Mouse (Mus musculus) thymus, postnatal 0 days (tissue): ENCODE data around the gene Pttg1ip. TPM values are rescaled to one million over a fixed set of nuclear protein-coding genes. Genes with fewer than 3 reads are reported as not detected.
A peak's percentile ranks its signal among the peaks of the same experiment; 100 is the strongest.

ENCODE experiments used
- DNase-seq: peaks from one replicate; pipeline ENCODE4 v3.0.0-alpha.2; 2015; ENCODE audit warnings: low spot score
- polyA plus RNA-seq: library from polyadenylated mRNA; unstranded; fragments of >200 nt; fragmentation: Nextera tagmentation; extraction: Ambion mirVana; gene quantifications from 2 replicates; pipeline ENCODE4 v1.2.1, GENCODE M21; 2015

Gene Pttg1ip
- polyA plus RNA-seq, 1 experiment from 2014 or later = 79.8 TPM

- DNase-seq = no peak
Observed at GRCm38 (mm10) chr10:77569481-77569880, 12.0 kb upstream of the Pttg1ip start.

DNA sequence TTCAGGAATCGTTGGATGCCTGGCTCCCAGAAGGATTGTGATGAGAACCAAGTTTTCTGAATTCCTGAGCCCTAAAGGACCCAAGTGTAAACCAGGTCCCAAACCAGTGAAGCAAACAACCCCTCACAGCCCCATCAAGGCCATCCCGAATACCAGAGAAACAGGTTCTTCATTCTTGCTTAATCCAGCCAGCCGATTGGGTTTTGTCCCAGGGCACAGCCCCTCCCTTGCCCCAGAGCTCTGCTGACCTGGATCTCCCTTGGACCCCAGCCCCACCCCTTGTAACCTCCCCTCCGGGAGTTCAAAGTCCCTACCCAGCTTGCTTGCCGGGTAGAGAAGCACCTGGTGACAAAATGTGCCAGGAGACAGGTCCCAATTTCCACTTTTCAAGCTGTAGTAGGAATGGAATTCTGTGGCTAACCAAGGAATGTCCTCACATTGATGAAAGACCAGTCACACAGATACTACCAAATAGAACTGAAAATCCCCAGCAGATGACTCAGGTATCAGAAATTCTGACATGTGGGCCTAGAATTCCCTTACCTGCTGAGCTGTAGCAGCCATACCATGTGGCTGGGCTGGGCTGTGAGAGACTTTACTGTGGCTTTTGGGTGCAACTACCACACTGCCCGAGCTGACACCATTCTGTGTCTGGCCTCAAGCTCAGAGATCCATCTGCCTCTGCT is 11.4 kb upstream of the Pttg1ip start:
- DNase-seq = no peak

- no peak for DNase-seq
Observed at GRCm38 (mm10) chr10:77572225-77572624, 9.3 kb upstream of the Pttg1ip start.

DNA sequence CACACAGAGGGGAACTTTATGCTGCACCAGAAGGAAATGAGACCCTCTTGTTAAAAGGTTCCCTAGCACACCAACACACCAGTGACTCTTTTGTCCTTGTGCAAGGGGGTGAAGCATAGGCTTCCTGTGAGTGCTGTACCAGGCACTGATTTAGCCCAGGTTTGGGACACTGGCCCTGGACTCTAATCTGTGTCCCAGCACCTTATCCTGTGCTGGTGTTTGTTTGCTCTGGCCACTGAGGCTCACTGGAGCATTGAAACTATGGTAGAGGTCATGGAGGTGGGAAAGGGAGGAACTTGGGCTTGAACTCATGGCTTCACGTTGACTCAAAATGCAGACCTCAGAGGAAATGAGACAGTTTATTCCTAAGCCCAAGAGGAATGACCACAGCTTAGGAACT is 8.4 kb upstream of the Pttg1ip start:
- DNase-seq = no peak

DNA sequence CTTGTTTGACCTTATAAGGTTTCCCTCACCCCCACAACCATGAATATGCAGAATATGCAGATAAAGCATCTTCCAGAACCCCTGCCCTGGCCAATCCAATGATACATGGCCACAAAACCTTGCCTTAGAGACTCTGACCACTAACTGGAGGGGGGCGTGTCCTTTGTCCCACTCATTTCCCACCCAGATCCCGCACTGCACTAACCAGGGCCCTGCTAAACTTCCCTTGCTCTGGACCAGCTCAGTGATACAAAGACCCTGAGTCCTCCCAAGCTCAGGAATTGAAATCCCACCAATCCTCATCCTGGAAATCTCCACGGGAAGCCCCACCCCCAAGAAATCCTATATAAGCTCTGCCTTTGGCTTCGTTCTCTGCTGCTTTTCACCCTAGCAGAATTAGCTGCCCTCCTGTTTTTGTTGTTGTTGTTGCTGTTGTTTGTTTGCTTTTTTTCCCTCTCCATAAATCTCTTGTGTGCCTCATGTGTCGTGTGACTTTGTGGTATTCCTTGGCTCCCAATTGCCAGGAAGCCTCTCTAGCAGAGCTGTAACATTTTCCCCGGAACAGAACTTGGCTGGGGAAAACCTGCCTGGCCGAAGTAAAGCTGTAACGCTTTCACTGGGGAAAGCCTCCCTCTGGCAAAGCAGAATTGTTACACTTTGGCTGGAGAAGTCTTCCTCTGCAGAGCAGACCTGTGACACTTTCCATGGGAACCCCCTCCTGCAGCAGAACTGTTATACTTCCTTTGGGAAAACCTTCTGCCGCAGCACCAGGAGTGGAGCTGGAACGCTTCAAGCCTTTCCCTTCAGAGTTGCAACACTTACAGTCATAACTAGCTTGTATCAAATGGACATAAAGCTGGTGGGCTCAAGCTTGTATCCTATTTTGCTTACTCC is 1.2 kb upstream of the Pttg1ip start:
- no peak for DNase-seq

- no peak for DNase-seq
Observed at GRCm38 (mm10) chr10:77581023-77581407, 505 bp upstream of the Pttg1ip start.

- DNase-seq = no peak
Observed at GRCm38 (mm10) chr10:77582285-77582618, 732 bp downstream of the Pttg1ip start.

GRCm38 (mm10) chr10:77583795-77584422 is 2.4 kb downstream of the Pttg1ip start:
- DNase-seq = no peak

GRCm38 (mm10) chr10:77586637-77587036 is 5.1 kb downstream of the Pttg1ip start:
- DNase-seq = no peak

DNA sequence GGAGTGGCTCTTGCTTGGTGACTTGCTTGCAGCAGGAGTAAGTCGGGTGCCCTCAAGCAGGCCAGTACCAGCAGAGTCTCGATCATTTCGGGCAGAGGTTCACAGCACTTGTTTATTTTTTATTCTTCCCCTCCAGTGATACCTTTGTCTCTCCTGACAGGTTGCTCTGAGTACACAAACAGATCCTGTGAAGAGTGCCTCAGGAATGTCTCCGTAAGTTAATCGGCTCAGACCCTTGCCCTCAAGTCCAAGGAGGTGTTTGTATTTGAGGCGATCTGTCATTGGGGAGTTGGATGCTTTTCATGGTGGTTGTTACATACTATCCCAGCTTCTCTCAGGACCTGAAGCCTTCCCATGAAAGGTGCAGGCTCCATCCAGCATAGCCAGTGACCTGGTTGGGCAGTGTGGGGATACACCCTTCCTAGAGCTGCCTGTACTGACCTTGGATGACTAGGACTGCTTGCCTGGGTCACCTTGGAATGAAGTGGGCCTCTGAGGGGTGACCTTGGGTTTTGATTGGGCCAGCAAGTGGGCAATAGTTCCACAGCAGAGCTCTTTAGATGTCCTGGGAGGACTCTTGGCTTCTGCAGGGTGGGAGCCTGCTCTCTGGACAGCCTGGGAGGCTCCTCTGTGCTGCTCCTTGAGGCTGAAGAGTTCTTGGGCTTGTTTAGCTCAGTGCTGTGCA is 5.7 kb downstream of the Pttg1ip start:
- no peak for DNase-seq

GRCm38 (mm10) chr10:77588036-77588435 is 6.5 kb downstream of the Pttg1ip start:
- DNase-seq = no peak

GRCm38 (mm10) chr10:77589117-77589516 is 7.6 kb downstream of the Pttg1ip start:
- no peak for DNase-seq

GRCm38 (mm10) chr10:77589749-77590148 is 8.2 kb downstream of the Pttg1ip start:
- DNase-seq = no peak

- peak; percentile 86 for DNase-seq
Observed at GRCm38 (mm10) chr10:77590812-77591211, 9.3 kb downstream of the Pttg1ip start.

GRCm38 (mm10) chr10:77591546-77591945 is 10.0 kb downstream of the Pttg1ip start:
- DNase-seq = no peak

- no peak for DNase-seq
Observed at GRCm38 (mm10) chr10:77596060-77596459, 14.5 kb downstream of the Pttg1ip start.

DNA sequence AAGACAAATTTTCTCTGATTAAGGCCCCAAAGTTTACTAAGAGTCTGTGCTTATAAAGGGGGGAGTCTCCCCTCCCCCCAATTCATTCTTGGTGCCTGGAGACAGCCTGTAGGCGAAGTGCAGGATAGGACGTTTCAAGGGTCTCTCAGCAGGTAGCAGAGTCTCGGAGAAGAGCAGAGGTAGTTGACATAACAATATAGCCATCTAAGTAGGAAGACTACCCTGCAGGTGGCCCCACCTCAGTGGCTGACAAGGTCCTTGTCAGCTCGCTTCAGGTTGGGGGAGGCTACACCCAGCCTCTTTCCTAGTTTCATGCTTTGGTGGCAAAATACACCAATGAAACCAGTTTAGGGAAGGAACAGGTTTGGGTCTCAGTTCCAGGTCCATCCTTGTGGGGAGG is 21.5 kb downstream of the Pttg1ip start:
- DNase-seq = no peak

- no peak for DNase-seq
Observed at GRCm38 (mm10) chr10:77604111-77604510, 22.6 kb downstream of the Pttg1ip start.

DNA sequence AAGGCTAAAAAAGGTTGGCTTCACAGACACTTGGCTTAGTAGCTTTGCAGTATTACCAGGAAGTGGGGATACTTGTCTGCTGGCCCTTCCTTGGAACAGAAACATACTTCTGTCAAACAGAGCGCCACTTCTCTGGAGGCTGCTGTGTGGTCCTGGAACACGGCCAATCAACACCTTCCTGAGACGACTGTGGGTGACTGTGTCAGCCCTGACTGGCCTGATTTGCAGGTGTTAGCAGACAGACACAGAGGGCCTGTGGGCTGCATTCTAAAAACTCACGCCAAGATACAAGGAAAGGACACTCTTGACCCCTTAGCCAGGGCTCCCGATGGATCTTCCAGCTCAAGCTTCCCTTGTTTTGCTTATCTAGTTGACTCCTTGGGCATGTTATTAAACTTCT is 23.4 kb downstream of the Pttg1ip start:
- DNase-seq = no peak

GRCm38 (mm10) chr10:77605368-77605767 is 23.8 kb downstream of the Pttg1ip start:
- peak; percentile 62 for DNase-seq

GRCm38 (mm10) chr10:77605908-77606826 is 24.6 kb downstream of the Pttg1ip start, which contains the start of the genes Sumo3 and Gm49325:
TSS of gene Sumo3 (plus strand) at chr10:77606097.
TSS of gene Gm49325 (plus strand) at chr10:77606197.
- peak; percentile 96 for DNase-seq
